Mouse (Mus musculus) liver, adult 2 months (tissue): Measurements from ENCODE around the gene Dctpp1. TPM values are rescaled to one million over a fixed set of nuclear protein-coding genes. Genes with fewer than 3 reads are reported as not detected.

Source experiments
- DNase-seq: peaks from one replicate; pipeline ENCODE4 v3.0.0-alpha.2; 2011; ENCODE audit warnings: low read depth, low spot score; ENCODE audit errors: extremely low read depth
- H3K27ac ChIP-seq: fragments of 200-500 bp; replicated peaks from 2 replicates; pipeline ENCODE4 v1.5.1; 2012; ENCODE audit warnings: low read depth, mild to moderate bottlenecking, control low read depth, inconsistent platforms, low read length; ENCODE audit not compliant: insufficient read depth
- H3K27me3 ChIP-seq: fragments of 200-500 bp; 2 replicates; pipeline ENCODE4 v1.6.1; 2012; ENCODE audit warnings: mild to moderate bottlenecking, moderate library complexity, low read length, inconsistent platforms; ENCODE audit not compliant: control insufficient read depth, insufficient read depth
- H3K36me3 ChIP-seq: fragments of 200-500 bp; 2 replicates; pipeline ENCODE4 v1.6.1; 2012; ENCODE audit warnings: low read length, inconsistent platforms; ENCODE audit not compliant: control insufficient read depth, insufficient read depth
- H3K4me1 ChIP-seq: fragments of 200-500 bp; 2 replicates; pipeline ENCODE4 v1.6.1; 2011; ENCODE audit warnings: low read length; ENCODE audit not compliant: control insufficient read depth, insufficient read depth
- H3K4me3 ChIP-seq: fragments of 200-500 bp; 2 replicates; pipeline ENCODE4 v1.5.1; 2011; ENCODE audit warnings: low read depth, mild to moderate bottlenecking, control low read depth, low read length, moderate library complexity; ENCODE audit not compliant: insufficient read depth
- H3K79me2 ChIP-seq: fragments of 200-500 bp; 2 replicates; pipeline ENCODE4 v1.6.1; 2012; ENCODE audit warnings: inconsistent platforms, mild to moderate bottlenecking, low read length, moderate library complexity; ENCODE audit not compliant: control insufficient read depth, insufficient read depth
- H3K9ac ChIP-seq: fragments of 200-500 bp; 2 replicates; pipeline ENCODE4 v1.6.1; 2012; ENCODE audit warnings: low read depth, mild to moderate bottlenecking, control low read depth, inconsistent platforms, low read length
- CTCF ChIP-seq: fragments of 200-500 bp; IDR thresholded peaks from 2 replicates; pipeline ENCODE4 v1.5.1; 2011; ENCODE audit warnings: low read depth, low read length, control low read depth
- POLR2A ChIP-seq: fragments of 200-500 bp; IDR thresholded peaks from 2 replicates; pipeline ENCODE4 v1.6.1; 2011; ENCODE audit warnings: low read length, control low read depth; ENCODE audit not compliant: insufficient read depth; ENCODE audit errors: extremely low read depth
- WGBS: fragments of 180-500 bp; shearing (Covaris S2); methylation state at CpG from one replicate; pipeline ENCODE4 v1.1.7; 2018; 5-methylcytosine and 5-hydroxymethylcytosine counted together
- polyA plus RNA-seq: library from polyadenylated mRNA; depleted of rRNA; stranded (reverse); fragments of >200 nt; gene quantifications from 2 replicates; pipeline ENCODE4 v1.2.3, GENCODE M21; 2012
- total RNA-seq: library from RNA; depleted of rRNA; stranded (reverse); fragments of >200 nt; gene quantifications from 2 replicates; pipeline ENCODE4 v1.2.3, GENCODE M21; 2014

The Dctpp1 gene
- total and polyA plus RNA-seq, 2 experiments = 61.5 to 70.7 TPM

GRCm38 (mm10) chr7:127296786-127297555 is 36.5 kb upstream of the Dctpp1 start:
- TF ChIP-seq CTCF (no peak), POLR2A (no peak)
- Histone ChIP-seq H3K27me3 (no peaks in the 10 kb centered on the region), H3K4me3 (peak overlapping the region; percentile 22), H3K4me1 (no peaks in the 10 kb centered on the region), H3K9ac (no peak overlapping the region), H3K79me2 (no peaks in the 10 kb centered on the region), H3K27ac (no peak overlapping the region), H3K36me3 (no peaks in the 10 kb centered on the region)
- DNase-seq = peak; percentile 19
- WGBS = 85% methylated on average over 5 of the region's 5 CpGs

- H3K27ac ChIP-seq = peak within 1 kb of the TSS; percentile 15; the same call in 1 of the 2 replicates
- peak within 1 kb of the TSS; percentile 18; the same call in 1 of the 2 replicates for H3K4me3 ChIP-seq
- no peaks in the 10 kb centered on the region for H3K27me3 ChIP-seq
- H3K9ac ChIP-seq = no peak within 1 kb of the TSS
- no peaks in the 10 kb centered on the region for H3K4me1 ChIP-seq
- H3K36me3 ChIP-seq = no peaks in the 10 kb centered on the region
- 78% methylated on average over 11 of the region's 11 CpGs for WGBS
- TF ChIP-seq POLR2A (no peak), CTCF (no peak)
- no peaks in the 10 kb centered on the region for H3K79me2 ChIP-seq
- DNase-seq = no peak
Observed at GRCm38 (mm10) chr7:127296098-127296497, 35.6 kb upstream of the Dctpp1 start, which contains the start of gene Itgal. TSS of gene Itgal (plus strand) at chr7:127296260.

DNA sequence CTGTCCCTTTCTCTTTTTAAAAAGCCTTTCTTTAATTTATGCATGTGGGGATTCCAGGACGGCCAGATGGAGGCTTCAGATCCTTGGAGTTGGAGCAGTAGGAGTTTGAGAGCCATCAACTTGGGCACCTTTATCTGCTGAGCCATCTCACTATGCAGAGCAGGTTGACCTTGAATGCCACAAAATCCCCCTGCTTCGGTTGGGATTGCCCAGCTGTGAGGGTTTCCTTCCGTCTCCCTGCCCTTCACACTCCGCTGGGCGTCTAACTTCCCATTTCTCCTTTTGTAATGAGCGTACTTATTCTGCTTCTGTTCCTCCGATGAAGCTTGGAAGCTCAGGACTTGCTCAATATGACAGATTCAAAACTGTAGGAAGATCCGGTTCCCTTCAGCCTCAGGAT is 29.6 kb upstream of the Dctpp1 start:
- H3K9ac ChIP-seq = no peak overlapping the region
- WGBS = 81% methylated on average over 8 of the region's 8 CpGs
- no peaks in the 10 kb centered on the region for H3K79me2 ChIP-seq
- H3K27me3 ChIP-seq = no peaks in the 10 kb centered on the region
- no peaks in the 10 kb centered on the region for H3K4me1 ChIP-seq
- TF ChIP-seq CTCF (no peak), POLR2A (no peak)
- DNase-seq = no peak
- H3K4me3 ChIP-seq = no peak overlapping the region
- no peak overlapping the region for H3K27ac ChIP-seq
- H3K36me3 ChIP-seq = no peaks in the 10 kb centered on the region

GRCm38 (mm10) chr7:127289306-127289705 is 28.8 kb upstream of the Dctpp1 start:
- H3K4me3 ChIP-seq = no peak overlapping the region
- DNase-seq = no peak
- H3K36me3 ChIP-seq = no peaks in the 10 kb centered on the region
- no peak for TF ChIP-seq POLR2A
- TF ChIP-seq CTCF = no peak
- no peaks in the 10 kb centered on the region for H3K79me2 ChIP-seq
- no peak overlapping the region for H3K9ac ChIP-seq
- WGBS = 88% methylated on average over 2 of the region's 2 CpGs
- H3K4me1 ChIP-seq = no peaks in the 10 kb centered on the region
- no peaks in the 10 kb centered on the region for H3K27me3 ChIP-seq
- H3K27ac ChIP-seq = no peak overlapping the region

DNA sequence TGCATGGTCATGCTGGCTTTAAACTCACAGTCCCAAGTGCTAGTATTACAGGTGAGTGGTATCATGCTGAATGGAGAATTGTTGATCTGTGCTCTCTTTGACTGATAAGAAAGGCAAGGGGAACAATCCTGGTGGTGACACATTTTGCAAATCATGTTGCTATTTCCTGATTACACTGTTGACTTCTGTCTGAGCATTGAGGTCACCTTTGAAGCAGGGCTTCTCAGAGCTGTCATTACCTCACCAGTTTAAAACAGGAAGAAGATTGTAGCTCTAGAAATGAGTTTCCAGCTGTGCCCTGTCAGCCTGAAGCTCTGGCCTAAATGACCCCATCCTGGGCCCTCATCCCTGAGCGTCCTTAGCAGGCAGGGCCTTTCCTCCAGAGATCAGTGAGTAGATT is 27.4 kb upstream of the Dctpp1 start:
- Histone ChIP-seq H3K27ac (no peak overlapping the region), H3K4me3 (no peak overlapping the region), H3K9ac (no peak overlapping the region), H3K27me3 (no peaks in the 10 kb centered on the region), H3K79me2 (no peaks in the 10 kb centered on the region), H3K36me3 (no peaks in the 10 kb centered on the region), H3K4me1 (no peaks in the 10 kb centered on the region)
- TF ChIP-seq POLR2A (no peak), CTCF (no peak)
- WGBS = 85% methylated on average over 1 of the region's 1 CpGs
- DNase-seq = no peak

DNA sequence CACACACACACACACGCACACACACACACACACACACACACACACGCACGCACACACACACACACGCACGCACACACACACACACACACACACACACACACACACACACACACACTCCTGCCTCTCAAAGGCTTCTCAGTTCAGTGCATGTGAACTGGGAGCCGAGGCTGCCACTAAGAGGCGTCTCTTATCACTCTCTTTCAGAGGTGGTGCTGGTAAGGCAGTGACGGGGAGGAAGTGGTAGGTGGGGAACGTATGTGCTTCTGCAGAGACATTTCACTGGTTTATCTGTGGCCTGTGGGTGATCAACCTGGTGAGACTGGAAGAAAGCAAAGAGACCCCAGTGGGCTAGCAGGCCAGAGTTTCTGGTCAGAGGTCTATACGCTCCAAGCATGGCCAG is 24.6 kb upstream of the Dctpp1 start:
- WGBS = 73% methylated on average over 10 of the region's 10 CpGs
- Histone ChIP-seq H3K27me3 (no peaks in the 10 kb centered on the region), H3K36me3 (no peaks in the 10 kb centered on the region), H3K9ac (no peak overlapping the region), H3K27ac (no peak overlapping the region), H3K79me2 (no peaks in the 10 kb centered on the region), H3K4me1 (no peaks in the 10 kb centered on the region), H3K4me3 (no peak overlapping the region)
- DNase-seq = no peak
- TF ChIP-seq CTCF (no peak), POLR2A (no peak)
